Mouse (Mus musculus): Measurements from ENCODE around the gene Meis1. TPM values are rescaled to one million over a fixed set of nuclear protein-coding genes. Genes with fewer than 3 reads are reported as not detected.

Gene Meis1
- polyA plus RNA-seq, 1 experiment from 2014 or later: 28.6 TPM

GRCm38 (mm10) chr11:18866198-18866836, 152.5 kb downstream of the Meis1 start:
- WGBS: 60% methylated on average over 6 of the region's 6 CpGs
- Histone ChIP-seq H3K4me2 (no peak overlapping the region), H3K9me3 (replicated peaks) (peaks cover 5% of the 10 kb centered on the region; the same call in 1 of the 2 replicates), H3K27me3 (peaks cover 48% of the 10 kb centered on the region), H3K9ac (no peak overlapping the region), H3K4me1 (peaks cover 10% of the 10 kb centered on the region), H3K4me3 (no peak overlapping the region), H3K36me3 (ENCODE audit: poor library complexity, severe bottlenecking) (no peaks in the 10 kb centered on the region), H3K27ac (no peak overlapping the region)
- ATAC-seq: no peak

GRCm38 (mm10) chr11:18850772-18851171, 168.0 kb downstream of the Meis1 start:
- Histone ChIP-seq H3K4me2 (no peak overlapping the region), H3K4me1 (no peaks in the 10 kb centered on the region), H3K36me3 (ENCODE audit: poor library complexity, severe bottlenecking) (no peaks in the 10 kb centered on the region), H3K4me3 (no peak overlapping the region), H3K9me3 (replicated peaks) (no peaks in the 10 kb centered on the region), H3K27ac (no peak overlapping the region), H3K9ac (no peak overlapping the region), H3K27me3 (no peaks in the 10 kb centered on the region)
- 83% methylated on average over 4 of the region's 4 CpGs for WGBS
- ATAC-seq: no peak

GRCm38 (mm10) chr11:18847650-18848049, 171.1 kb downstream of the Meis1 start:
- Histone ChIP-seq H3K9me3 (replicated peaks) (no peaks in the 10 kb centered on the region), H3K9ac (no peak overlapping the region), H3K4me2 (no peak overlapping the region), H3K27me3 (no peaks in the 10 kb centered on the region), H3K4me3 (no peak overlapping the region), H3K36me3 (ENCODE audit: poor library complexity, severe bottlenecking) (no peaks in the 10 kb centered on the region), H3K27ac (no peak overlapping the region), H3K4me1 (no peaks in the 10 kb centered on the region)
- 90% methylated on average over 3 of the region's 3 CpGs for WGBS
- no peak for ATAC-seq

GRCm38 (mm10) chr11:18846472-18846871, 172.3 kb downstream of the Meis1 start:
- Histone ChIP-seq H3K27me3 (no peaks in the 10 kb centered on the region), H3K4me2 (no peak overlapping the region), H3K9ac (no peak overlapping the region), H3K4me3 (no peak overlapping the region), H3K4me1 (no peaks in the 10 kb centered on the region), H3K36me3 (ENCODE audit: poor library complexity, severe bottlenecking) (no peaks in the 10 kb centered on the region), H3K27ac (no peak overlapping the region), H3K9me3 (replicated peaks) (no peaks in the 10 kb centered on the region)
- WGBS: 92% methylated on average over 4 of the region's 4 CpGs
- ATAC-seq: no peak

- Histone ChIP-seq H3K9me3 (replicated peaks) (no peaks in the 10 kb centered on the region), H3K4me1 (no peaks in the 10 kb centered on the region), H3K9ac (no peak overlapping the region), H3K4me2 (no peak overlapping the region), H3K36me3 (ENCODE audit: poor library complexity, severe bottlenecking) (no peaks in the 10 kb centered on the region), H3K27me3 (no peaks in the 10 kb centered on the region), H3K4me3 (no peak overlapping the region), H3K27ac (no peak overlapping the region)
- 90% methylated on average over 3 of the region's 3 CpGs for WGBS
- ATAC-seq: no peak
These were observed 172.9 kb downstream of the Meis1 start for GRCm38 (mm10) chr11:18845900-18846299.

- Histone ChIP-seq H3K36me3 (ENCODE audit: poor library complexity, severe bottlenecking) (no peaks in the 10 kb centered on the region), H3K27ac (no peak overlapping the region), H3K4me1 (no peaks in the 10 kb centered on the region), H3K9me3 (replicated peaks) (no peaks in the 10 kb centered on the region), H3K4me2 (no peak overlapping the region), H3K9ac (no peak overlapping the region), H3K27me3 (no peaks in the 10 kb centered on the region), H3K4me3 (no peak overlapping the region)
- WGBS: 92% methylated on average over 6 of the region's 6 CpGs
- no peak for ATAC-seq
These were observed 173.3 kb downstream of the Meis1 start for GRCm38 (mm10) chr11:18845466-18845865.

- Histone ChIP-seq H3K9me3 (replicated peaks) (no peaks in the 10 kb centered on the region), H3K4me3 (no peak overlapping the region), H3K27ac (no peak overlapping the region), H3K4me1 (no peaks in the 10 kb centered on the region), H3K36me3 (ENCODE audit: poor library complexity, severe bottlenecking) (no peaks in the 10 kb centered on the region), H3K9ac (no peak overlapping the region), H3K27me3 (no peaks in the 10 kb centered on the region), H3K4me2 (no peak overlapping the region)
- ATAC-seq: no peak
These were observed 188.7 kb downstream of the Meis1 start for GRCm38 (mm10) chr11:18830087-18830486.

All from forebrain, embryonic 13.5 days (tissue).